Mouse (Mus musculus): ENCODE results near the gene Olfr1202.

The Olfr1202 gene

DNA sequence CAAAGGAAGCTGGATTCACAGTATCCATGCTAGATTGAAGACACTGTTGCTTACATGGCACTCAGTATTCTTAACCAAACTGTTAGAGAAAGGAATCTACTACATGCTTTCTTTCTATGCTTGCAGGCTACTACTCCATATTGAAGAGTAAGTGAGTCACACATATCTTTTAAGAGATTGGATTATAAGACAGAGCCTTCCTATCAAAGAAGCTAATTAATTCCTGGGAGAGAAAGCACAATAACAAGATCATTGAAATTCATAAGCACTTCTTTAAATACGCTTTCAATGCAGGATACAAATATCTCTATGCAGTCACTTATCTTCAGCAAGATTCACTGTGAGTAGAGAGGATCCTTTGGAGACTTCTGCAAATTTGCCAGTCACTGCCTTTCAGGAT is at the start of gene Olfr1202:
Gene Olfr1202, plus strand, starts transcription at position 301 of the 400 bp plus-strand sequence.
- H3K27me3 ChIP-seq (ENCODE audit: control insufficient read depth, insufficient read depth, low read length, poor library complexity, severe bottlenecking), result no peaks in the 10 kb centered on the region

DNA sequence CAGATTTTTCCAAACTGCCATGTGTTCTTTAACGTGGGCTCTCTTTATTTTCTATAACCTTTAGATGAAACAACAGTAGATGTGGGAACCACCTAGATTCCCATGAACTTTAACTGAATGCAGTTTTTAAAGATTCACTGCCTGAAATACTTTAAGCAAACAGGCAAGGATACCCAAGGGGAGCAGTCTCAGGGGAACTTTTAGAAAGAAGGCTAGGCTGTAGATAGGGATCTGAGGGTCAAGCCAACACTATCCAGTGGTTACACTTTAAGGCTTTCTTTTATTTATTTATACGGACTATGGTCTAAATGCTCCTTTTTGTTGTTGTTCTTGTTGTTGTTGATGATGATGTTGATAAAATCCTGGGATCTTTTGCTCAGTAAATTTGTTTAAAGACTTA is 43.9 kb upstream of the Olfr1202 start, which contains the start of gene Olfr1200:
Gene Olfr1200, minus strand, starts transcription at position 101 of the 400 bp plus-strand sequence.
- no peaks in the 10 kb centered on the region for H3K36me3 ChIP-seq (ENCODE audit: control insufficient read depth, insufficient read depth, low read length, poor library complexity, severe bottlenecking)
- no peaks in the 10 kb centered on the region for H3K27me3 ChIP-seq (ENCODE audit: control insufficient read depth, insufficient read depth, low read length, poor library complexity, severe bottlenecking)
- no peak for DNase-seq (ENCODE audit: low read depth, low spot score)

More for the DNA sequence above, at the start of gene Olfr1202:
- no peaks in the 10 kb centered on the region for H3K36me3 ChIP-seq (ENCODE audit: control insufficient read depth, insufficient read depth, low read length, poor library complexity, severe bottlenecking)
- no peak for DNase-seq (ENCODE audit: low read depth, low spot score)

DNA sequence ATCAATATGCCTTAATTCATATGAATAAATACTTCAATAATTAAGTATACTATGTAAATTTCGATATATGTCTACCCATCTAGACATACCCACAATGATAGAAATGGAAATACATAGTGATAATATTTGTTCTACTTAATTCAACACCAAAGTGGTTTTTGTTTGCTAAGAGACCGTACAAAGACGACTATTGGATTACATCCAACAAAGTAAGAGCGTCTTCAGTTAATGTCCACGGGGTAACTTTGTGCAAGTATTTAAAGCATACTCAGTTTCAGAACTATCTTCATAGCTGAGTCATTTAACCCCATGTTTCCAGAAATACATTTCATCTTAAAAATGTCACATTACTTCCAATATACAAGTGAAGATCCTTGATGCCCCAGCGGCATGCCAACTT is 21.6 kb upstream of the Olfr1202 start, which contains the start of gene Olfr1201:
Gene Olfr1201, plus strand, starts transcription at position 301 of the 400 bp plus-strand sequence.
- Histone ChIP-seq H3K27me3 (ENCODE audit: control insufficient read depth, insufficient read depth, low read length, poor library complexity, severe bottlenecking) (no peaks in the 10 kb centered on the region), H3K36me3 (ENCODE audit: control insufficient read depth, insufficient read depth, low read length, poor library complexity, severe bottlenecking) (no peaks in the 10 kb centered on the region)
- DNase-seq (ENCODE audit: low read depth, low spot score), result no peak

DNA sequence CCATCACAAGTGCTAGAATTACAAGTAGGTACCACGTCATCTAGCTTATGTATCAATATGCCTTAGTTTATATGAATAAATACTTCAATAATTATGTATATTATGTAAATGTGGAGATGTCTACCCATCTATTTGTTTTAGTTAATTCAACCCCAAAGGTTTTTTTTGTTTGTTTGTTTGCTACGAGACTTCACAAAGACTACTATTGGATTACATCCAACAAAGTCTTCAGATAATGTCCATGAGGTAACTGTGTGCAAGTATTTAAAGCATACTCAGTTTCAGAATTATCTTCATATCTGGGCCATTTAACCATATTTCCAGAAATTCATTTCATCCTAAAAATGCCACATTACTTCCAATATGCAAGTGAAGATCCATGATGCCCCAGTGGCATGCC is 15.1 kb downstream of the Olfr1202 start, which contains the start of gene Olfr1205:
Gene Olfr1205, plus strand, starts transcription at position 301 of the 400 bp plus-strand sequence.
- no peak for DNase-seq (ENCODE audit: low read depth, low spot score)
- no peaks in the 10 kb centered on the region for H3K27me3 ChIP-seq (ENCODE audit: control insufficient read depth, insufficient read depth, low read length, poor library complexity, severe bottlenecking)
- no peaks in the 10 kb centered on the region for H3K36me3 ChIP-seq (ENCODE audit: control insufficient read depth, insufficient read depth, low read length, poor library complexity, severe bottlenecking)

DNA sequence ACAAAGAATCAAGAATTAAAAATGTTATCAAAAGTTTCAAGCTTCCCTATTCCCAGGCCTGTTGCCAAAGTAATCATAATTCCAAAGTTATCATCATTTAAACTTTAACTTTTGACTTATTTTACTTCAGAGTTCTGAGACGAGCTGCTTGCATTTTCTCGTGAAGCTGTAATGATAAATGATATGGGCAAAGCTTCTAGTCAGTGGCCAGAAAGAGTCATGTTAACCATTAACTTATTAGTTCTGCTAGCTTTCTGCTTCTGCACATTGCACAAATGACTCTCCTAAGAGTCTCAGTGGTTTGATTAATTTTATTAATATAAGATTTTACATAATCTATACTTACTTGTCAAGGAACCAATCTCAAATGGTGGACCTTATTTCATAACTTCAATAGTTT is 24.2 kb downstream of the Olfr1202 start:
- no peaks in the 10 kb centered on the region for H3K27me3 ChIP-seq (ENCODE audit: control insufficient read depth, insufficient read depth, low read length, poor library complexity, severe bottlenecking)
- DNase-seq (ENCODE audit: low read depth, low spot score), result no peak
- H3K36me3 ChIP-seq (ENCODE audit: control insufficient read depth, insufficient read depth, low read length, poor library complexity, severe bottlenecking), result no peaks in the 10 kb centered on the region

DNA sequence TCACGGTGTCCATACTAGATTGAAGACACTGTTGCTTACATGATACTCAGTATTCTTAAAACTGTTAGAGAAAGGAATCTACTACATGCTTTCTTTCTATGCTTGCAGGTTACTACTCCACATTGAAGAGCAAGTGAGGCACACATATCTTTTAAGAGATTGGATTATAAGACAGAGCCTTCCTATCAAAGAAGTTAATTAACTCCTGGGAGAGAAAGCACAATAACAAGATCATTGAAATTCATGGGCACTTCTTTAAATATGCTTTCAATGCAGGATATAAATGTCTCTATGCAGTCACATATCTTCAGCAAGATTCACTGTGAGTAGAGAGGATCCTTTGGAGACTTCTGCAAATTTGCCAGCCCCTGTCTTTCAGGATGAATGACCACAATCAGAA is 34.7 kb downstream of the Olfr1202 start, which contains the start of gene Olfr1204:
Gene Olfr1204, plus strand, starts transcription at position 301 of the 400 bp plus-strand sequence.
- Histone ChIP-seq H3K27me3 (ENCODE audit: control insufficient read depth, insufficient read depth, low read length, poor library complexity, severe bottlenecking) (no peaks in the 10 kb centered on the region), H3K36me3 (ENCODE audit: control insufficient read depth, insufficient read depth, low read length, poor library complexity, severe bottlenecking) (no peaks in the 10 kb centered on the region)
- no peak for DNase-seq (ENCODE audit: low read depth, low spot score)

DNA sequence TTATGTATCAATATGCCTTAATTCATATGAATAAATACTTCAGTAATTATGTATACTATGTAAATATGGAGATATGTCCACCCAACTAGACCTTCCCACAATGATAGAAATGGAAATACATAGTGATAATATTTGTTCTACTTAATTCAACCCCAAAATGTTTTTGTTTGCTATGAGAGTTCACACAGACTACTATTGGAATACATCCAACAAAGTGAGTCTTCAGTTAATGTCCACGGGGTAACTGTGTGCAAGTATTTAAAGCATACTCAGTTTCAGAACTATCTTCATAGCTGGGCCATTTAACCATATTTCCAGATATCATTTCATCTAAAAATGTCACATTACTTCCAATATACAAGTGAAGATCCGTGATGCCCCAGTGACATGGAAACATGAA is 48.6 kb downstream of the Olfr1202 start, which contains the start of gene Olfr1206:
Gene Olfr1206, plus strand, starts transcription at position 301 of the 400 bp plus-strand sequence.
- DNase-seq (ENCODE audit: low read depth, low spot score), result no peak
- no peaks in the 10 kb centered on the region for H3K27me3 ChIP-seq (ENCODE audit: control insufficient read depth, insufficient read depth, low read length, poor library complexity, severe bottlenecking)
- H3K36me3 ChIP-seq (ENCODE audit: control insufficient read depth, insufficient read depth, low read length, poor library complexity, severe bottlenecking), result no peaks in the 10 kb centered on the region
